13 mouse cellular contexts compared by ENCODE assay signal in the genomic region with DNA sequence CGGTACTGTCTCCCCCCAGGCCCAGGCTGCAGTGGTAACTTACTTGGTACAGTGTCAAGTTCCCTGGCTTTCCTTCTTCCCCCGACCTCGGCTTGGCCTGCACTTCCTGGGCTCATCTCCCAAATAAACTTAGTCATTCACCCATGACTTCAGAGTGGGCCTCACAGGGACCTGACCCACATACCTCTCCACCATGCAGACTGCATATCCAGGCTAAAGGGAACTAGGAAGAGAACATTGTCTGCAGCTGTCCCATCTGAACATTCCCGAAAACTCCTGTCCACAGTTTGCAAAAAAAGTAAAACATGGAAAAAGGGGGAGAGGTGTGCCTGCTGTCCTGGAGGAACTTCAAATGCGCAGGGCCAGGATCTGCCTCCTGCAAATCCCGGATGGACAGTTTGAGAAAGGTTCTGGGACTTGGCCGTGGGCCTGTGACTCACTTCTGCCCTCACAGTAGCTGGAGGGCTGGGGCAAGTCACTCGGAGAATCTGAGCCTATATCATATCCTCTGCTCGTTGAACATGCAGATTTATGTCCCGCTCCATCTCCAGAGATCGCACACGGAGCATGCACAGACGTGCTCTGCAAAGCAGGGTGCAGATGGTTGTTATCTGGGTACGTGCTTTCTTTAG.
A peak's percentile ranks its signal among the peaks of the same experiment; 100 is the strongest.
DNase-seq lines count a peak whose midpoint lies in the region; ATAC-seq and TF ChIP-seq lines count a peak whose summit lies in the region.
"Had no signal": no experiment of that assay in that cellular context is flagged by ENCODE, and none has a peak within 500 bp of the region (broad histone marks: within the 10 kb centered on the region; RNA-seq: fewer than 3 reads in every experiment).

No protein-coding gene starts in this region.

- no peak overlapping the region for H3K4me3 ChIP-seq in lung, embryonic 14.5 days (ENCODE audit: low read depth, low read length)
- H3K4me3 ChIP-seq in heart, embryonic 16.5 days (ENCODE audit: low read length): no peak overlapping the region
- H3K4me3 ChIP-seq: erythroblast, embryonic 14.5 days; heart, embryonic 13.5 days; left cerebral cortex, adult 2 months; liver, embryonic 13.5 days had no signal

- no peak overlapping the region for H3K4me2 ChIP-seq in lung, embryonic 14.5 days
- H3K4me2 ChIP-seq in heart, embryonic 16.5 days (ENCODE audit: low read depth, low read length): no peak overlapping the region
- H3K4me2 ChIP-seq: heart, embryonic 13.5 days; liver, embryonic 13.5 days had no signal

- no peak for TF ChIP-seq CTCF in lung, embryonic 14.5 days (IDR thresholded peaks at IDR 0.05; ENCODE audit: low read depth)

- ATAC-seq in lung, embryonic 14.5 days (ENCODE audit: insufficient read depth): 0 out of 2 replicates have a peak, but pooled peaks have one; percentile 32
- 0 out of 2 replicates have a peak, but pooled peaks have one; percentile 26 for ATAC-seq in heart, embryonic 16.5 days (replicated peaks; ENCODE audit: extremely low read depth, insufficient read depth, low FRiP score)
- ATAC-seq in erythroblast, adult 5-6 weeks (replicated peaks; ENCODE audit: low FRiP score, poor library complexity, severe bottlenecking): no peak

- no peaks in the 10 kb centered on the region for H3K4me1 ChIP-seq in lung, embryonic 14.5 days (ENCODE audit: insufficient read depth)
- 0 out of 2 replicates have a peak, but pooled peaks cover 2% of the 10 kb centered on the region for H3K4me1 ChIP-seq in heart, embryonic 16.5 days (ENCODE audit: control insufficient read depth, insufficient read depth, low read length)
- H3K4me1 ChIP-seq: liver, embryonic 13.5 days had no signal

- no peaks in the 10 kb centered on the region for H3K27me3 ChIP-seq in lung, embryonic 14.5 days (ENCODE audit: insufficient read depth, low read length)
- H3K27me3 ChIP-seq in heart, embryonic 16.5 days (ENCODE audit: control insufficient read depth, insufficient read depth, low read length): 0 out of 2 replicates have a peak, but pooled peaks cover 2% of the 10 kb centered on the region
- H3K27me3 ChIP-seq: liver, embryonic 13.5 days had no signal

- no peaks in the 10 kb centered on the region for H3K36me3 ChIP-seq in lung, embryonic 14.5 days (ENCODE audit: insufficient read depth)
- H3K36me3 ChIP-seq in heart, embryonic 16.5 days (ENCODE audit: control insufficient read depth, insufficient read depth): no peaks in the 10 kb centered on the region
- H3K36me3 ChIP-seq: heart, embryonic 13.5 days; liver, embryonic 13.5 days had no signal

- H3K9me3 ChIP-seq in lung, embryonic 14.5 days (ENCODE audit: low read depth, low read length): no peaks in the 10 kb centered on the region
- H3K9me3 ChIP-seq in heart, embryonic 16.5 days (replicated peaks; ENCODE audit: control insufficient read depth, low read length): no peaks in the 10 kb centered on the region
- H3K9me3 ChIP-seq: heart, embryonic 13.5 days; liver, embryonic 13.5 days had no signal

- H3K27ac ChIP-seq in lung, embryonic 14.5 days (ENCODE audit: low read depth): no peak overlapping the region
- no peak overlapping the region for H3K27ac ChIP-seq in heart, embryonic 16.5 days (ENCODE audit: low read length)
- H3K27ac ChIP-seq: heart, embryonic 13.5 days; left cerebral cortex, adult 2 months; liver, embryonic 13.5 days; macrophage had no signal

- 52% methylated on average over 14 of the region's 14 CpGs for WGBS in lung, embryonic 14.5 days
- 41% methylated on average over 14 of the region's 14 CpGs for WGBS in heart, embryonic 16.5 days

- H3K9ac ChIP-seq in lung, embryonic 14.5 days: no peak overlapping the region
- no peak overlapping the region for H3K9ac ChIP-seq in heart, embryonic 16.5 days (ENCODE audit: low read length)
- H3K9ac ChIP-seq: heart, embryonic 13.5 days; liver, embryonic 13.5 days had no signal

- DNase-seq in gastrocnemius, adult 18-20 months (ENCODE audit: low spot score): peak; percentile 37
- DNase-seq in gastrocnemius, postnatal 4 days (ENCODE audit: low spot score in 2 of 2): no peak
- DNase-seq in lung, embryonic 14.5 days: peak; percentile 7
- DNase-seq in lung, postnatal 14 days: no peak
- peak; percentile 25 for DNase-seq in retina, postnatal 1 day
- DNase-seq in urinary bladder, postnatal 4 days (ENCODE audit: low spot score in 2 of 2): no peak
- DNase-seq: liver, embryonic 13.5 days had no signal

Comparison
In these comparisons a context has a peak if more than half of its experiments do, and no peak if none do; other contexts are left out.
1. DNase-seq: peak in gastrocnemius, adult 18-20 months (single experiment), lung, embryonic 14.5 days (single experiment) and retina, postnatal 1 day (single experiment); none in gastrocnemius, postnatal 4 days (0 of 2), lung, postnatal 14 days (single experiment) and urinary bladder, postnatal 4 days (0 of 2).